Mouse (Mus musculus): Measurements from ENCODE around the gene Dgkq.
A peak's percentile ranks its signal among the peaks of the same experiment; 100 is the strongest.

GRCm38 (mm10) chr5:108692271-108692670 lies 22.8 kb upstream of the Dgkq start, which contains the start of gene Fgfrl1:
- TF ChIP-seq CTCF (IDR thresholded peaks at IDR 0.05; ENCODE audit: extremely low read depth, insufficient read depth, insufficient read length, insufficient replicate concordance) (peak; percentile 51; the same call in 1 of the 2 replicates), POLR2A (IDR thresholded peaks at IDR 0.05; ENCODE audit: low read depth, low read length) (no peak)

Data from spleen, adult 2 months (tissue).